Mouse (Mus musculus) midbrain, embryonic 11.5 days (tissue): Measurements from ENCODE around the gene Col24a1. TPM values are rescaled to one million over a fixed set of nuclear protein-coding genes. Genes with fewer than 3 reads are reported as not detected.

Experiments
- ATAC-seq: fragments of 200-750 bp; cut with Nextera tagmentation; 2 replicates; pipeline ENCODE4 v1.8.0; 2017; ENCODE audit warnings: moderate TSS enrichment, moderate library complexity; ENCODE audit not compliant: low FRiP score
- DNase-seq: peaks from one replicate; pipeline ENCODE4 v3.0.0; 2015; ENCODE audit warnings: low spot score; ENCODE audit errors: missing footprints
- H3K27ac ChIP-seq: fragments of 300-500 bp; sonication (generic); 2 replicates; pipeline ENCODE4 v1.5.1; 2014; ENCODE audit warnings: low read depth, low read length
- H3K27me3 ChIP-seq: fragments of 300-500 bp; sonication (generic); 2 replicates; pipeline ENCODE4 v1.6.1; 2014; ENCODE audit warnings: mild to moderate bottlenecking, low read length, moderate library complexity, mixed read lengths; ENCODE audit not compliant: control insufficient read depth, insufficient read depth
- H3K36me3 ChIP-seq: fragments of 300-500 bp; sonication (generic); 2 replicates; pipeline ENCODE4 v1.6.1; 2014; ENCODE audit warnings: mild to moderate bottlenecking, low read length, moderate library complexity, mixed read lengths; ENCODE audit not compliant: control insufficient read depth, insufficient read depth
- H3K4me1 ChIP-seq: fragments of 300-500 bp; sonication (generic); 2 replicates; pipeline ENCODE4 v1.6.1; 2014; ENCODE audit warnings: low read length; ENCODE audit not compliant: control insufficient read depth, insufficient read depth
- H3K4me2 ChIP-seq: fragments of 300-500 bp; sonication (generic); 2 replicates; pipeline ENCODE4 v1.6.1; 2014; ENCODE audit warnings: mild to moderate bottlenecking, moderate library complexity
- H3K4me3 ChIP-seq: fragments of 300-500 bp; sonication (generic); 2 replicates; pipeline ENCODE4 v1.5.1; 2014; ENCODE audit warnings: low read depth, low read length
- H3K9ac ChIP-seq: fragments of 300-500 bp; sonication (generic); 2 replicates; pipeline ENCODE4 v1.6.1; 2014; ENCODE audit warnings: low read length
- H3K9me3 ChIP-seq: fragments of 300-500 bp; sonication (generic); 2 replicates; pipeline ENCODE4 v1.6.1; 2016; ENCODE audit warnings: low read length; ENCODE audit not compliant: control insufficient read depth
- WGBS: fragments of 180-500 bp; shearing (Covaris S2); extraction: QIAGEN DNeasy Blood & Tissue Kit; methylation state at CpG from one replicate; pipeline ENCODE4 v1.1.7; 2014; 5-methylcytosine and 5-hydroxymethylcytosine counted together
- polyA plus RNA-seq: library from polyadenylated mRNA; unstranded; fragments of >200 nt; fragmentation: Nextera tagmentation; extraction: Ambion mirVana; gene quantifications from 2 replicates; pipeline ENCODE4 v1.2.1, GENCODE M21; 2014

Gene Col24a1
- polyA plus RNA-seq, 1 experiment from 2014 or later: 0.38 TPM

GRCm38 (mm10) chr3:145293207-145293606, 935 bp downstream of the Col24a1 start:
- Histone ChIP-seq H3K27me3 (0 out of 2 replicates have a peak, but pooled peaks cover 2% of the 10 kb centered on the region), H3K36me3 (no peaks in the 10 kb centered on the region), H3K27ac (no peak overlapping the region), H3K4me1 (peaks cover 6% of the 10 kb centered on the region; the same call in 1 of the 2 replicates), H3K9ac (peak overlapping the region; percentile 64), H3K4me3 (peak overlapping the region; percentile 38), H3K4me2 (peak overlapping the region; percentile 83), H3K9me3 (no peaks in the 10 kb centered on the region)
- peak; percentile 92 for DNase-seq
- 4% methylated on average over 9 of the region's 9 CpGs for WGBS
- peak; percentile 30; the same call in 1 of the 2 replicates for ATAC-seq

GRCm38 (mm10) chr3:145293623-145294307, 1.5 kb downstream of the Col24a1 start:
- H3K9me3 ChIP-seq: no peaks in the 10 kb centered on the region
- peak overlapping the region; percentile 64 for H3K9ac ChIP-seq
- ATAC-seq: no peak
- peak overlapping the region; percentile 83 for H3K4me2 ChIP-seq
- H3K27ac ChIP-seq: no peak overlapping the region
- H3K4me1 ChIP-seq: peaks cover 6% of the 10 kb centered on the region; the same call in 1 of the 2 replicates
- WGBS: 72% methylated on average over 12 of the region's 12 CpGs
- H3K4me3 ChIP-seq: peak overlapping the region; percentile 38; the same call in 1 of the 2 replicates
- H3K36me3 ChIP-seq: no peaks in the 10 kb centered on the region
- no peak for DNase-seq
- H3K27me3 ChIP-seq: 0 out of 2 replicates have a peak, but pooled peaks cover 2% of the 10 kb centered on the region

- Histone ChIP-seq H3K9me3 (no peaks in the 10 kb centered on the region), H3K27ac (no peak overlapping the region), H3K4me1 (no peaks in the 10 kb centered on the region), H3K4me3 (no peak overlapping the region), H3K36me3 (no peaks in the 10 kb centered on the region), H3K27me3 (no peaks in the 10 kb centered on the region), H3K9ac (no peak overlapping the region), H3K4me2 (no peak overlapping the region)
- ATAC-seq (no peak), DNase-seq (no peak)
- WGBS: 89% methylated on average over 5 of the region's 5 CpGs
Measured at GRCm38 (mm10) chr3:145299980-145300591, 7.8 kb downstream of the Col24a1 start.

- Histone ChIP-seq H3K27me3 (no peaks in the 10 kb centered on the region), H3K4me2 (no peak overlapping the region), H3K9ac (no peak overlapping the region), H3K27ac (no peak overlapping the region), H3K4me1 (no peaks in the 10 kb centered on the region), H3K36me3 (no peaks in the 10 kb centered on the region), H3K4me3 (no peak overlapping the region), H3K9me3 (no peaks in the 10 kb centered on the region)
- DNase-seq: no peak
- 94% methylated on average over 5 of the region's 5 CpGs for WGBS
- no peak for ATAC-seq
Measured at GRCm38 (mm10) chr3:145305311-145305710, 13.0 kb downstream of the Col24a1 start.

- Histone ChIP-seq H3K27ac (no peak overlapping the region), H3K36me3 (no peaks in the 10 kb centered on the region), H3K9ac (no peak overlapping the region), H3K4me2 (no peak overlapping the region), H3K4me3 (no peak overlapping the region), H3K4me1 (no peaks in the 10 kb centered on the region), H3K27me3 (no peaks in the 10 kb centered on the region), H3K9me3 (no peaks in the 10 kb centered on the region)
- ATAC-seq (no peak), DNase-seq (no peak)
- WGBS: 86% methylated on average over 3 of the region's 3 CpGs
Measured at GRCm38 (mm10) chr3:145307209-145307608, 14.9 kb downstream of the Col24a1 start.

GRCm38 (mm10) chr3:145320587-145321274, 28.5 kb downstream of the Col24a1 start:
- Histone ChIP-seq H3K9me3 (no peaks in the 10 kb centered on the region), H3K27me3 (no peaks in the 10 kb centered on the region), H3K9ac (no peak overlapping the region), H3K4me2 (no peak overlapping the region), H3K4me3 (no peak overlapping the region), H3K27ac (no peak overlapping the region), H3K36me3 (no peaks in the 10 kb centered on the region), H3K4me1 (no peaks in the 10 kb centered on the region)
- WGBS: 63% methylated on average over 14 of the region's 14 CpGs
- no peak for DNase-seq
- ATAC-seq: no peak

GRCm38 (mm10) chr3:145325402-145325801, 33.1 kb downstream of the Col24a1 start:
- H3K27me3 ChIP-seq: no peaks in the 10 kb centered on the region
- H3K4me1 ChIP-seq: no peaks in the 10 kb centered on the region
- 95% methylated on average over 3 of the region's 3 CpGs for WGBS
- ATAC-seq (no peak), DNase-seq (no peak)
- no peak overlapping the region for H3K4me2 ChIP-seq
- H3K9me3 ChIP-seq: no peaks in the 10 kb centered on the region
- H3K36me3 ChIP-seq: no peaks in the 10 kb centered on the region
- no peak overlapping the region for H3K9ac ChIP-seq
- no peak overlapping the region for H3K4me3 ChIP-seq
- H3K27ac ChIP-seq: no peak overlapping the region

- no peak overlapping the region for H3K27ac ChIP-seq
- H3K9ac ChIP-seq: no peak overlapping the region
- DNase-seq (no peak), ATAC-seq (no peak)
- WGBS: 82% methylated on average over 8 of the region's 8 CpGs
- no peaks in the 10 kb centered on the region for H3K9me3 ChIP-seq
- H3K4me2 ChIP-seq: no peak overlapping the region
- H3K4me3 ChIP-seq: no peak overlapping the region
- H3K4me1 ChIP-seq: no peaks in the 10 kb centered on the region
- no peaks in the 10 kb centered on the region for H3K36me3 ChIP-seq
- H3K27me3 ChIP-seq: no peaks in the 10 kb centered on the region
Measured at GRCm38 (mm10) chr3:145331642-145332041, 39.4 kb downstream of the Col24a1 start.

GRCm38 (mm10) chr3:145334046-145334445, 41.8 kb downstream of the Col24a1 start:
- WGBS: 81% methylated on average over 3 of the region's 3 CpGs
- ATAC-seq (no peak), DNase-seq (no peak)
- H3K4me2 ChIP-seq: no peak overlapping the region
- no peaks in the 10 kb centered on the region for H3K9me3 ChIP-seq
- H3K4me1 ChIP-seq: no peaks in the 10 kb centered on the region
- no peaks in the 10 kb centered on the region for H3K27me3 ChIP-seq
- H3K4me3 ChIP-seq: no peak overlapping the region
- no peak overlapping the region for H3K9ac ChIP-seq
- no peak overlapping the region for H3K27ac ChIP-seq
- no peaks in the 10 kb centered on the region for H3K36me3 ChIP-seq
